Mouse (Mus musculus) retina, embryonic 14.5 days (tissue): ENCODE data around the gene Syde2.

Experiments used
- DNase-seq: peaks from one replicate; pipeline ENCODE4 v3.0.0-alpha.2; 2015; ENCODE audit warnings: low spot score

The Syde2 gene

GRCm38 (mm10) chr3:146053873-146054272, 66.2 kb downstream of the Syde2 start:
- DNase-seq, result no peak

- no peak for DNase-seq
Measured at GRCm38 (mm10) chr3:146057131-146057530, 69.5 kb downstream of the Syde2 start.

GRCm38 (mm10) chr3:146058263-146058662, 70.6 kb downstream of the Syde2 start:
- peak; percentile 84 for DNase-seq

- no peak for DNase-seq
Measured at GRCm38 (mm10) chr3:146059356-146059926, 71.8 kb downstream of the Syde2 start.

GRCm38 (mm10) chr3:146063146-146063545, 75.5 kb downstream of the Syde2 start:
- DNase-seq, result no peak

GRCm38 (mm10) chr3:146069276-146069675, 81.6 kb downstream of the Syde2 start:
- DNase-seq, result no peak
